Mouse (Mus musculus): ENCODE results near the gene Fsip2. TPM values are rescaled to one million over a fixed set of nuclear protein-coding genes. Genes with fewer than 3 reads are reported as not detected.

Fsip2 gene
- not detected in 2 replicates for polyA plus RNA-seq (2012; rRNA removed)

DNA sequence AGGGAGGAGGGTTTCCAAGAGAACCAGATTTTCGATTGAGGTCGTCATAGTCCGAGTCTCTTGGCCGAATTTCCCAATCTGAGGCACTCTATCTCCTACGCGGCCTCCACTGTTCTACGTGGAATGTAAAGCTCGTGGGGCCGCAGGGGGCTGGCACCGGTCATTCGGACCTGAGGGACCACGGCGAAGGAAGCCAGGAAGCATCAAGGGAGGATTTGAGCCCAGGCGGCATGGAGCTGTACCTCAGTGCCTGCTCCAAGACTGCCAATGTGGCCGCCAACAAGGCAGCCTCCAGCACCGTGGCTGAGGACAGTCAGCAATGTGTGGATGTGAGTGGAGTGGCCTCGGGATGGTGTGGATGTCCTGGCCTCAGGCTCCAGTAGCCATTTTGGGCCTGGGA lies at the start of gene Fsip2:
Gene Fsip2 (plus strand): TSS at position 163 of the 400 bp plus-strand sequence.

Measured in liver, embryonic 18 days (tissue).